Mouse (Mus musculus) midbrain, embryonic 16.5 days (tissue): ENCODE results near the gene Map4. TPM values are rescaled to one million over a fixed set of nuclear protein-coding genes. Genes with fewer than 3 reads are reported as not detected.

ENCODE experiments used
- ATAC-seq: fragments of 200-750 bp; cut with Nextera tagmentation; 2 replicates; pipeline ENCODE4 v1.8.0; 2017; ENCODE audit warnings: moderate TSS enrichment
- H3K27ac ChIP-seq: fragments of 300-500 bp; sonication (generic); 2 replicates; pipeline ENCODE4 v1.5.1; 2014; ENCODE audit warnings: mild to moderate bottlenecking, low read length, mixed read lengths
- H3K27me3 ChIP-seq: fragments of 300-500 bp; sonication (generic); 2 replicates; pipeline ENCODE4 v1.6.1; 2014; ENCODE audit warnings: low read depth, low read length, mixed read lengths; ENCODE audit not compliant: control insufficient read depth, insufficient read depth
- H3K36me3 ChIP-seq: fragments of 300-500 bp; sonication (generic); 2 replicates; pipeline ENCODE4 v1.6.1; 2014; ENCODE audit warnings: mild to moderate bottlenecking, low read length, moderate library complexity, mixed read lengths; ENCODE audit not compliant: control insufficient read depth, insufficient read depth
- H3K4me1 ChIP-seq: fragments of 300-500 bp; sonication (generic); 2 replicates; pipeline ENCODE4 v1.6.1; 2014; ENCODE audit warnings: mild to moderate bottlenecking, low read length, mixed read lengths; ENCODE audit not compliant: control insufficient read depth, insufficient read depth
- H3K4me2 ChIP-seq: fragments of 300-500 bp; sonication (generic); 2 replicates; pipeline ENCODE4 v1.6.1; 2014; ENCODE audit warnings: mild to moderate bottlenecking, low read length, mixed read lengths
- H3K4me3 ChIP-seq: fragments of 300-500 bp; sonication (generic); 2 replicates; pipeline ENCODE4 v1.5.1; 2014; ENCODE audit warnings: low read depth, mild to moderate bottlenecking, low read length, moderate library complexity, mixed read lengths
- H3K9ac ChIP-seq: fragments of 300-500 bp; sonication (generic); 2 replicates; pipeline ENCODE4 v1.6.1; 2014; ENCODE audit warnings: low read depth, low read length, mixed read lengths
- H3K9me3 ChIP-seq: fragments of 300-500 bp; sonication (generic); replicated peaks from 2 replicates; pipeline ENCODE4 v1.6.1; 2014; ENCODE audit warnings: mild to moderate bottlenecking, low read length, mixed read lengths; ENCODE audit not compliant: control insufficient read depth, poor library complexity, severe bottlenecking
- WGBS: fragments of 180-500 bp; shearing (Covaris S2); extraction: QIAGEN DNeasy Blood & Tissue Kit; methylation state at CpG from one replicate; pipeline ENCODE4 v1.1.7; 2014; 5-methylcytosine and 5-hydroxymethylcytosine counted together
- polyA plus RNA-seq: library from polyadenylated mRNA; unstranded; fragments of >200 nt; fragmentation: Nextera tagmentation; extraction: Ambion mirVana; gene quantifications from 2 replicates; pipeline ENCODE4 v1.2.1, GENCODE M21; 2015

Map4 gene
- polyA plus RNA-seq, 1 experiment from 2014 or later: 213 TPM

DNA sequence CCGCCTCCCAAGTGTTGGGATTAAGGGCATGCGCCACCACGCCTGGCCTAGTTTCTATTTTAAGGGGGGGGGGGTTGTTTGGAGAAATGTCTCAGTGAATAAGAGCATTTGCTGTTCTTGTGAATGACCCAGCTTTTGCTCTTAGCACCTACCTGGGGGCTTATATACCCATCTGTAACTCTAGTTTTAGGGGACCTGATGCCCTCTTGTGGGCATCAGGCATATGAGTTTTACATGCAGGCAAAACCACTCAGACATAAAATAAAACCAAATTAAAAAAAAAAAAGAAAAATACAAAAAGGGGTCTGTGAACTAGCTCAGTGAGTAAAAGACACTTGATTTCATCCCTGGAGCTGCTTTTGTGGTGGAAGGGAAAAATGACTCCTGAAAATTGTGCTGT is 8.1 kb downstream of the Map4 start:
- no peak for ATAC-seq
- Histone ChIP-seq H3K27ac (no peak overlapping the region), H3K36me3 (no peaks in the 10 kb centered on the region), H3K4me2 (no peak overlapping the region), H3K4me3 (no peak overlapping the region), H3K9me3 (no peaks in the 10 kb centered on the region), H3K27me3 (no peaks in the 10 kb centered on the region), H3K4me1 (no peaks in the 10 kb centered on the region), H3K9ac (no peak overlapping the region)
- 95% methylated on average over 3 of the region's 3 CpGs for WGBS

DNA sequence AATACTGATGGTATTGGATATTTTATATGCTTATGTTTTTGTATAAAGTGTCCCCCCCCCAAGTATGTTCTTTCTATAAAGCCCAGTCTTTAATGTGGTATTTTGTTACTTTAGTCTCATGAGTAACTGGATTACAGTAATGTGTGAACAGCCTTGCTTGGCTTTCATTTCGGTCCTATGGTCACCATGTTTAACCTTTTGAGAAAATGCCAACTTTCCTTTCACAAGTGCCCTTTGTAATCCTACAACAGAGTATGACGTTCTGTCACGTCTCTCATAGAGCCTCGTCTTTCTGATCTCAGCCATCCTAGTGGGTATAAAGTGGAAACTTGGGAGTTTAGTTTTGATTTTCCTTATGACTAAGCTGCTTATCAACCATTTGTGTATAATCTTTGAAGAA is 11.5 kb downstream of the Map4 start:
- no peak for ATAC-seq
- H3K9ac ChIP-seq: no peak overlapping the region
- H3K4me3 ChIP-seq: no peak overlapping the region
- H3K36me3 ChIP-seq: no peaks in the 10 kb centered on the region
- no peaks in the 10 kb centered on the region for H3K27me3 ChIP-seq
- H3K27ac ChIP-seq: no peak overlapping the region
- no peaks in the 10 kb centered on the region for H3K4me1 ChIP-seq
- no peaks in the 10 kb centered on the region for H3K9me3 ChIP-seq
- H3K4me2 ChIP-seq: no peak overlapping the region
- WGBS: 59% methylated on average over 4 of the region's 4 CpGs

DNA sequence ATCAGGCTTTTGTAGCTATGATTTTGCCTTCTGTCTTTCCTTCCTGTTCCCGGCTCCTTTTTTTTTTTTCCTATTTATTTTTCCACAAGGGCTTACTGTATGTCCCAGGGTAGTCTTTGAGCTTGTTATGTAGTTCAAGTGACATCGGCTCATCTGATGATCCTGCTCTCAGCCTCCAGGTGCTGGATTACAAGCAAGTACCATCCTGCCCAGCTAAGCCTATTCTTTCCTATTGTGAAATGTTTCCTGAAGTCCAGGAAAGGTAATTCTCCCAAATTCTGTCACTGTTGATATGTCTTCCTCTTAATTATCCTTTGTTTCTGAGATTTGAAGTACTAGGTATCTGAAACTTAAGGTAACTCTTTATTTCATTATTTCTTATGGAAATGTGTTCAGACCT is 13.5 kb downstream of the Map4 start:
- 93% methylated on average over 2 of the region's 2 CpGs for WGBS
- H3K4me3 ChIP-seq: no peak overlapping the region
- no peaks in the 10 kb centered on the region for H3K9me3 ChIP-seq
- H3K36me3 ChIP-seq: no peaks in the 10 kb centered on the region
- H3K4me2 ChIP-seq: no peak overlapping the region
- ATAC-seq: no peak
- no peaks in the 10 kb centered on the region for H3K27me3 ChIP-seq
- H3K27ac ChIP-seq: no peak overlapping the region
- no peaks in the 10 kb centered on the region for H3K4me1 ChIP-seq
- H3K9ac ChIP-seq: no peak overlapping the region

DNA sequence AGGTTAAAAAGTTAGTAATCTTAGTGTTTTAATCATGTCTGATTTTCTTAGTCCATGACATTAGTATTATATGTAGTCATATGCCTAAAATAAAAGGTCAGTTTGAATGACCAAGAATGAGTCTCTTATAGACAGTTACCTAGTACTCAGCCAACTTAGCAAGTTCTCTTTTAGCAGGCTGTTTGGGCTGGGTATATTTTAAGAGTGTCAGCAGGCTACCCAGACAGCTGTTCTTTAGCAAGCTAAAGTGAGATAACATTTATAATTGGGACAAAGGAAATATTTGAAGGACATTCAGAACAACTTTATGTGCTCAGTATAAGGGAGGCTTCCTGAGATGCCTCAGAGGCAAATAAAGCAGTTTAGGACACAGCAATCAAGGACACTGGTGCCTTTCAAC is 17.3 kb downstream of the Map4 start:
- Histone ChIP-seq H3K4me2 (no peak overlapping the region), H3K4me1 (no peaks in the 10 kb centered on the region), H3K27ac (no peak overlapping the region), H3K9me3 (no peaks in the 10 kb centered on the region), H3K36me3 (no peaks in the 10 kb centered on the region), H3K9ac (no peak overlapping the region), H3K4me3 (no peak overlapping the region), H3K27me3 (no peaks in the 10 kb centered on the region)
- no peak for ATAC-seq

DNA sequence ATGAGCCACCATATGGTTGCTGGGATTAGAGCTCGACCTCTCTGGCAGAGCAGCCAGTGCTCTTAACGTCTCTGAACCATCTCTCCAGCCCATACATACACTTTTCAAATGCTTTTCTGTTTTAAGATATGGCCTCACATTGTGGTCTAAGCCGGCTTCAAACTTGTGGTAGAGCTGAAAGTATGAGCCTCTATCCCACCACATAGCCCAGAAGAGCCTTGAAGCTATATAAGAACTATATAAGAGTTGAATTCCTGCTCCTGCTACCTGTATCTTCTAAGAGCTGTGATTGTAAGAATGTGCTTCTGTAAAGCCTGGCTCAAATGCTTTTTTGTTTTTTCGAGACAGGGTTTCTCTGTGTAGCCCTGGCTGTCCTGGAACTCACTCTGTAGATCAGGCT is 18.5 kb downstream of the Map4 start:
- no peaks in the 10 kb centered on the region for H3K36me3 ChIP-seq
- no peak overlapping the region for H3K4me2 ChIP-seq
- no peaks in the 10 kb centered on the region for H3K9me3 ChIP-seq
- H3K9ac ChIP-seq: no peak overlapping the region
- 95% methylated on average over 4 of the region's 4 CpGs for WGBS
- H3K4me3 ChIP-seq: no peak overlapping the region
- H3K27ac ChIP-seq: no peak overlapping the region
- H3K27me3 ChIP-seq: no peaks in the 10 kb centered on the region
- ATAC-seq: no peak
- H3K4me1 ChIP-seq: no peaks in the 10 kb centered on the region

DNA sequence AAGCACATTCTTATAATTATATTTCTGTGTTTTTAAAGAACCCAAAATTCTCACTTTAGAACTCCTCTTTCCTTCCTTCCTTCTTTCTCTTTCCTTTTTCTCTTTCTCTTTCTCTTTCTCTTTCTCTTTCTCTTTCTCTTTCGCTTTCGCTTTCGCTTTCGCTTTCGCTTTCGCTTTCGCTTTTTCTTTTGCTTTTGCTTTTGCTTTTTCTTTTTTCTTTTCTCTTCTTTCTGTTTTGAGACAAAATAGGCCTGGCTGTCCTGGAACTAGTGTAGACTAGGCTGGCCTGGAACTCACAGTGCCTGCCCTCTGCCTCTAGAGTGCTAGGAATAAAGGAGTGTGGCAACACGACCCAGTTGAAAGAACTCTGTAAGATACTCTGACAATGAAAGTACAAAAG is 22.3 kb downstream of the Map4 start:
- no peak for ATAC-seq
- no peak overlapping the region for H3K27ac ChIP-seq
- no peak overlapping the region for H3K4me2 ChIP-seq
- H3K36me3 ChIP-seq: no peaks in the 10 kb centered on the region
- no peak overlapping the region for H3K4me3 ChIP-seq
- 91% methylated on average over 8 of the region's 8 CpGs for WGBS
- H3K9ac ChIP-seq: no peak overlapping the region
- H3K4me1 ChIP-seq: no peaks in the 10 kb centered on the region
- no peaks in the 10 kb centered on the region for H3K9me3 ChIP-seq
- H3K27me3 ChIP-seq: no peaks in the 10 kb centered on the region

DNA sequence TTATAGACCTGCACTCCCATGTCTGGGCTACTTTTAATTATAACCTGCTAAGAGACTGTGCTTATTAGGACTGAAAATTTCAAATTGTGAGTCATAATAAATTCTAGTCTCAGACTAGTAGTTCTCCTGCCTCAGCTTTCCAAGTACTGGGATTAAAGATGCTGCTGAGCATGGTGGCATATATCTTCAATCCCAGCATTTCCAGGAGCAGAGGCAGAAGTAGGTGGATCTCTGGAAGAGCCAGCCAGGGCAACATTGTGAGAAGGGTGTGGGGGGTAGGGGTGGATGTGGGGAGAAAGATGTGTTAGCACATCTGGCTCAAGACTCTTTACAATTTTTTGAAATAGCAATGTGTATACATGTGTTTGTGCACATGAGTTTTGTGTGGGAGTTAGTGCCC is 23.4 kb downstream of the Map4 start:
- H3K4me2 ChIP-seq: no peak overlapping the region
- no peak for ATAC-seq
- H3K9me3 ChIP-seq: no peaks in the 10 kb centered on the region
- H3K4me3 ChIP-seq: no peak overlapping the region
- H3K27me3 ChIP-seq: no peaks in the 10 kb centered on the region
- no peaks in the 10 kb centered on the region for H3K4me1 ChIP-seq
- no peaks in the 10 kb centered on the region for H3K36me3 ChIP-seq
- no peak overlapping the region for H3K9ac ChIP-seq
- H3K27ac ChIP-seq: no peak overlapping the region

DNA sequence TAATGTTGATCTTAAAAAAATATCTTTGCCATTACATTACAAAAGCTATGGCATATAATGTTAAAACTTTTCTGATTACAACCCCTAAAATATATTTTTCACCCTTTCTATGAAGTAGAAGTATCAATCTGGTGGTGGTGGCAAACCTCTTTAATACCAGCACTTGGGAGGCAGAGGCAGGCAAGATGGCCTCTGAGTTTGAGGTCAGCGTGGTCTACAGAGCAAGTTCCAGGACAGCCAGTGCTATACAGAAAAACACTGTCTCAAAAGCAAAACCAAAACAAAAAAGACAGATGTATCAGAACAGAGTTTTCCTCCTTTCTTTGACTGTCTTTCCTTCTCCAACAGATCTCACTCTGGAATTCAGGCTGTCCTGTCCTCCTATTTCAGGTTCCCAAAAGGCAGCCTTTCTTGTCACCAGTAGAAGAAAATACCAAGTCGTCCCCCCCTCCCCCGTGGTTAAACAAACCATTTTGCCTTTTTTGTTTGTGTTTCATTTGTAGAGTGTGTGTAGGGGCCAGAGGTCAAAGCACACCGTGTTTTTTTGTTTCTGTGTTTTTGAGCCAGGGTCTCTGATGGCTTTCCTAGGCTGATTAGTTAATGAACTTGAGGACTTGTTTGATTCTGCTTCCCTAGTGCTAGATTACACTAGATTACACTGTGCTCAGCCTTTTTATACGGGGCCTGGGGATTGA is 28.3 kb downstream of the Map4 start:
- Histone ChIP-seq H3K9me3 (no peaks in the 10 kb centered on the region), H3K36me3 (no peaks in the 10 kb centered on the region), H3K4me2 (no peak overlapping the region), H3K9ac (no peak overlapping the region), H3K27me3 (no peaks in the 10 kb centered on the region), H3K4me3 (no peak overlapping the region), H3K27ac (no peak overlapping the region), H3K4me1 (no peaks in the 10 kb centered on the region)
- ATAC-seq: no peak
- 56% methylated on average over 5 of the region's 5 CpGs for WGBS

DNA sequence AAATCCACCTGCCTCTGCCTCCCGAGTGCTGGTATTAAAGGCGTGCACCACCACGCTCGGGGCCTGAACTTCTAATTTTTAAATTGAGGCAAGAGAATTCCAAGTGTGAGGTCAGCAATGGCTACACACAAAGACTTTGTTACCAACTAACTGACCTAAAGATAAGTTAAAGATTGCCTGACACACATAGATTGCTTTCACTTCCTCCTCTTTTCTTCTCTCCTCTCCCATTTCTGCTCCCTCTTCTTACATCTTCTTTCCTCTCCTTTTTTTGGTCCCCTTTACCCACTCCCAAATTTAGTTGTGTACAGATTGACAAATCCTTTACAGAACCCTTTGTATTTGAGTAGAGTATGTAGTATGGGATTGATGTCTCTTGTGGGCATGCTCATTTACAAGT is 29.3 kb downstream of the Map4 start:
- H3K4me1 ChIP-seq: no peaks in the 10 kb centered on the region
- H3K36me3 ChIP-seq: no peaks in the 10 kb centered on the region
- H3K9ac ChIP-seq: no peak overlapping the region
- 94% methylated on average over 4 of the region's 4 CpGs for WGBS
- H3K4me2 ChIP-seq: no peak overlapping the region
- H3K27me3 ChIP-seq: no peaks in the 10 kb centered on the region
- H3K4me3 ChIP-seq: no peak overlapping the region
- no peak for ATAC-seq
- no peaks in the 10 kb centered on the region for H3K9me3 ChIP-seq
- H3K27ac ChIP-seq: no peak overlapping the region
